Mouse (Mus musculus): ENCODE results near the gene Poglut1.

GRCm38 (mm10) chr16:38555988-38556387, 5.9 kb upstream of the Poglut1 start:
- TF ChIP-seq CTCF (IDR thresholded peaks at IDR 0.05; ENCODE audit: extremely low read depth, insufficient read length, insufficient replicate concordance, low read depth, low read length) (no peak), POLR2A (IDR thresholded peaks at IDR 0.05; ENCODE audit: low read depth, low read length) (no peak)
